Mouse (Mus musculus): ENCODE results near the gene Slc25a11.
A peak's percentile ranks its signal among the peaks of the same experiment; 100 is the strongest.

Slc25a11 gene

GRCm38 (mm10) chr11:70650322-70651175 lies 3.3 kb upstream of the Slc25a11 start:
- DNase-seq = no peak

GRCm38 (mm10) chr11:70649185-70649734 lies 2.0 kb upstream of the Slc25a11 start:
- DNase-seq = no peak

- no peak for DNase-seq
Observed at GRCm38 (mm10) chr11:70648512-70648911, 1.2 kb upstream of the Slc25a11 start.

GRCm38 (mm10) chr11:70647716-70648420 lies 589 bp upstream of the Slc25a11 start:
- no peak for DNase-seq

- no peak for DNase-seq
Observed at GRCm38 (mm10) chr11:70646259-70646555, 1.1 kb downstream of the Slc25a11 start.

GRCm38 (mm10) chr11:70645461-70646258 lies 1.6 kb downstream of the Slc25a11 start:
- no peak for DNase-seq

- DNase-seq = no peak
Observed at GRCm38 (mm10) chr11:70644564-70645103, 2.6 kb downstream of the Slc25a11 start.

GRCm38 (mm10) chr11:70643051-70643450 lies 4.2 kb downstream of the Slc25a11 start:
- no peak for DNase-seq

- no peak for DNase-seq
Observed at GRCm38 (mm10) chr11:70641241-70641640, 6.0 kb downstream of the Slc25a11 start.

GRCm38 (mm10) chr11:70639976-70640375 lies 7.3 kb downstream of the Slc25a11 start:
- DNase-seq = no peak

- DNase-seq = no peak
Observed at GRCm38 (mm10) chr11:70638714-70639278, 8.5 kb downstream of the Slc25a11 start, which contains the start of gene Gp1ba. TSS of gene Gp1ba (plus strand) at chr11:70639122.

GRCm38 (mm10) chr11:70638293-70638692 lies 9.0 kb downstream of the Slc25a11 start:
- DNase-seq = no peak

GRCm38 (mm10) chr11:70637764-70638163 lies 9.5 kb downstream of the Slc25a11 start:
- no peak for DNase-seq

- no peak for DNase-seq
Observed at GRCm38 (mm10) chr11:70635601-70636000, 11.7 kb downstream of the Slc25a11 start.

- no peak for DNase-seq
Observed at GRCm38 (mm10) chr11:70630129-70630528, 17.1 kb downstream of the Slc25a11 start.

- DNase-seq = no peak
Observed at GRCm38 (mm10) chr11:70629557-70629956, 17.7 kb downstream of the Slc25a11 start.

GRCm38 (mm10) chr11:70628431-70628830 lies 18.8 kb downstream of the Slc25a11 start:
- DNase-seq = no peak

- DNase-seq = no peak
Observed at GRCm38 (mm10) chr11:70626877-70627276, 20.4 kb downstream of the Slc25a11 start.

- DNase-seq = peak; percentile 68
Observed at GRCm38 (mm10) chr11:70625473-70625872, 21.8 kb downstream of the Slc25a11 start.

- no peak for DNase-seq
Observed at GRCm38 (mm10) chr11:70623053-70623742, 24.1 kb downstream of the Slc25a11 start.

- DNase-seq = no peak
Observed at GRCm38 (mm10) chr11:70621972-70622814, 25.1 kb downstream of the Slc25a11 start.

Measured in right cerebral cortex, postnatal 4 days (tissue).